Mouse (Mus musculus) hindbrain, embryonic 10.5 days (tissue): ENCODE measurements around the gene Chmp5. TPM values are rescaled to one million over a fixed set of nuclear protein-coding genes. Genes with fewer than 3 reads are reported as not detected.
"Not testable (repeated sequence)": the region's sequence is repeated elsewhere in the genome, so short reads cannot be mapped to it uniquely, and the experiment has no call there.

Experiments
- DNase-seq: peaks from one replicate; pipeline ENCODE4 v3.0.0-alpha.2; 2017; ENCODE audit warnings: low spot score
- H3K27ac ChIP-seq: fragments of 300-500 bp; sonication (generic); 2 replicates; pipeline ENCODE4 v1.5.1; 2016; ENCODE audit warnings: mild to moderate bottlenecking, moderate library complexity
- H3K27me3 ChIP-seq: fragments of 300-500 bp; sonication (generic); 2 replicates; pipeline ENCODE4 v1.6.1; 2016; ENCODE audit warnings: mild to moderate bottlenecking; ENCODE audit not compliant: poor library complexity, insufficient read depth, severe bottlenecking
- H3K36me3 ChIP-seq: fragments of 300-500 bp; sonication (generic); 2 replicates; pipeline ENCODE4 v1.6.1; 2016; ENCODE audit warnings: mild to moderate bottlenecking, moderate library complexity
- H3K4me1 ChIP-seq: fragments of 300-500 bp; sonication (generic); replicated peaks from 2 replicates; pipeline ENCODE4 v1.6.1; 2016; ENCODE audit warnings: mild to moderate bottlenecking
- H3K4me3 ChIP-seq: fragments of 300-500 bp; sonication (generic); 2 replicates; pipeline ENCODE4 v1.5.1; 2016; ENCODE audit warnings: mild to moderate bottlenecking, moderate library complexity
- H3K9me3 ChIP-seq: fragments of 300-500 bp; sonication (generic); 2 replicates; pipeline ENCODE4 v1.6.1; 2016; ENCODE audit warnings: mild to moderate bottlenecking, moderate library complexity
- WGBS: fragments of 180-500 bp; shearing (Covaris S2); methylation state at CpG from one replicate; pipeline ENCODE4 v1.1.7; 2016; 5-methylcytosine and 5-hydroxymethylcytosine counted together
- polyA plus RNA-seq: library from polyadenylated mRNA; unstranded; fragments of >200 nt; fragmentation: Nextera tagmentation; extraction: Ambion mirVana; gene quantifications from 2 replicates; pipeline ENCODE4 v1.2.1, GENCODE M21; 2016

Gene Chmp5
- polyA plus RNA-seq, 1 experiment from 2014 or later: 126 TPM

GRCm38 (mm10) chr4:40923087-40923651, 25.0 kb upstream of the Chmp5 start:
- Histone ChIP-seq H3K9me3 (no peaks in the 10 kb centered on the region), H3K27ac (no peak overlapping the region), H3K36me3 (no peaks in the 10 kb centered on the region), H3K4me1 (no peaks in the 10 kb centered on the region), H3K4me3 (no peak overlapping the region), H3K27me3 (no peaks in the 10 kb centered on the region)
- no peak for DNase-seq
- 85% methylated on average over 6 of the region's 6 CpGs for WGBS

- Histone ChIP-seq H3K27me3 (no peaks in the 10 kb centered on the region), H3K4me1 (no peaks in the 10 kb centered on the region), H3K4me3 (no peak overlapping the region), H3K27ac (no peak overlapping the region), H3K36me3 (no peaks in the 10 kb centered on the region), H3K9me3 (no peaks in the 10 kb centered on the region)
- WGBS: 32% methylated on average over 3 of the region's 3 CpGs
- no peak for DNase-seq
Measured at GRCm38 (mm10) chr4:40925568-40925967, 22.6 kb upstream of the Chmp5 start.

GRCm38 (mm10) chr4:40929046-40929445, 19.2 kb upstream of the Chmp5 start:
- Histone ChIP-seq H3K9me3 (no peaks in the 10 kb centered on the region), H3K36me3 (peaks cover 25% of the 10 kb centered on the region), H3K4me1 (no peaks in the 10 kb centered on the region), H3K27ac (no peak overlapping the region), H3K4me3 (no peak overlapping the region), H3K27me3 (no peaks in the 10 kb centered on the region)
- 80% methylated on average over 7 of the region's 7 CpGs for WGBS
- DNase-seq: no peak

- Histone ChIP-seq H3K4me3 (no peak overlapping the region), H3K27me3 (no peaks in the 10 kb centered on the region), H3K9me3 (no peaks in the 10 kb centered on the region), H3K27ac (no peak overlapping the region), H3K4me1 (no peaks in the 10 kb centered on the region), H3K36me3 (peaks cover 69% of the 10 kb centered on the region)
- 89% methylated on average over 5 of the region's 5 CpGs for WGBS
- DNase-seq: no peak
Measured at GRCm38 (mm10) chr4:40933694-40934093, 14.5 kb upstream of the Chmp5 start.

GRCm38 (mm10) chr4:40934369-40934768, 13.8 kb upstream of the Chmp5 start:
- not testable (repeated sequence) for H3K4me3 ChIP-seq, H3K4me1 ChIP-seq, H3K9me3 ChIP-seq, H3K27ac ChIP-seq, H3K27me3 ChIP-seq, DNase-seq
- WGBS: 94% methylated on average over 3 of the region's 3 CpGs
- H3K36me3 ChIP-seq: peaks cover 75% of the 10 kb centered on the region

GRCm38 (mm10) chr4:40936175-40936839, 11.9 kb upstream of the Chmp5 start:
- 93% methylated on average over 9 of the region's 9 CpGs for WGBS
- Histone ChIP-seq H3K27me3 (no peaks in the 10 kb centered on the region), H3K36me3 (peaks cover 95% of the 10 kb centered on the region), H3K4me3 (no peak overlapping the region), H3K4me1 (no peaks in the 10 kb centered on the region), H3K9me3 (peaks cover 15% of the 10 kb centered on the region), H3K27ac (no peak overlapping the region)
- no peak for DNase-seq

GRCm38 (mm10) chr4:40938793-40939192, 9.4 kb upstream of the Chmp5 start:
- no peaks in the 10 kb centered on the region for H3K4me1 ChIP-seq
- no peaks in the 10 kb centered on the region for H3K27me3 ChIP-seq
- H3K4me3 ChIP-seq: no peak overlapping the region
- WGBS: 94% methylated on average over 5 of the region's 5 CpGs
- H3K27ac ChIP-seq: no peak overlapping the region
- H3K9me3 ChIP-seq: peaks cover 15% of the 10 kb centered on the region
- peaks cover 98% of the 10 kb centered on the region for H3K36me3 ChIP-seq
- no peak for DNase-seq

GRCm38 (mm10) chr4:40943651-40944050, 4.6 kb upstream of the Chmp5 start:
- Histone ChIP-seq H3K9me3 (peaks cover 15% of the 10 kb centered on the region), H3K27ac (no peak overlapping the region), H3K4me1 (peaks cover 12% of the 10 kb centered on the region), H3K4me3 (no peak overlapping the region), H3K36me3 (peaks cover 77% of the 10 kb centered on the region), H3K27me3 (no peaks in the 10 kb centered on the region)
- 98% methylated on average over 5 of the region's 5 CpGs for WGBS
- no peak for DNase-seq

- H3K9me3 ChIP-seq: no peaks in the 10 kb centered on the region
- peaks cover 21% of the 10 kb centered on the region for H3K4me1 ChIP-seq
- H3K27ac ChIP-seq: peak overlapping the region; percentile 93; the same call in 1 of the 2 replicates
- peak overlapping the region; percentile 81 for H3K4me3 ChIP-seq
- DNase-seq: no peak
- H3K36me3 ChIP-seq: peaks cover 65% of the 10 kb centered on the region
- H3K27me3 ChIP-seq: no peaks in the 10 kb centered on the region
- WGBS: 91% methylated on average over 7 of the region's 7 CpGs
Measured at GRCm38 (mm10) chr4:40946516-40947121, 1.6 kb upstream of the Chmp5 start.

GRCm38 (mm10) chr4:40947565-40948159, 545 bp upstream of the Chmp5 start:
- DNase-seq: peak; percentile 12
- under 1% methylated on average over 40 of the region's 40 CpGs for WGBS
- H3K36me3 ChIP-seq: peaks cover 65% of the 10 kb centered on the region
- peak overlapping the region; percentile 81 for H3K4me3 ChIP-seq
- peaks cover 21% of the 10 kb centered on the region for H3K4me1 ChIP-seq
- peak overlapping the region; percentile 93 for H3K27ac ChIP-seq
- H3K9me3 ChIP-seq: no peaks in the 10 kb centered on the region
- no peaks in the 10 kb centered on the region for H3K27me3 ChIP-seq

GRCm38 (mm10) chr4:40953521-40953920, 5.3 kb downstream of the Chmp5 start:
- Histone ChIP-seq H3K27me3 (no peaks in the 10 kb centered on the region), H3K9me3 (no peaks in the 10 kb centered on the region), H3K4me1 (peaks cover 9% of the 10 kb centered on the region), H3K27ac (no peak overlapping the region), H3K4me3 (no peak overlapping the region), H3K36me3 (peaks cover 84% of the 10 kb centered on the region)
- 83% methylated on average over 1 of the region's 1 CpGs for WGBS
- no peak for DNase-seq

GRCm38 (mm10) chr4:40955942-40956341, 7.7 kb downstream of the Chmp5 start:
- no peak overlapping the region for H3K4me3 ChIP-seq
- WGBS: 93% methylated on average over 6 of the region's 6 CpGs
- no peak overlapping the region for H3K27ac ChIP-seq
- H3K36me3 ChIP-seq: peaks cover 97% of the 10 kb centered on the region
- no peaks in the 10 kb centered on the region for H3K4me1 ChIP-seq
- no peak for DNase-seq
- no peaks in the 10 kb centered on the region for H3K9me3 ChIP-seq
- no peaks in the 10 kb centered on the region for H3K27me3 ChIP-seq

- H3K4me3 ChIP-seq: no peak overlapping the region
- H3K4me1 ChIP-seq: no peaks in the 10 kb centered on the region
- WGBS: 89% methylated on average over 3 of the region's 3 CpGs
- no peaks in the 10 kb centered on the region for H3K9me3 ChIP-seq
- no peak for DNase-seq
- no peaks in the 10 kb centered on the region for H3K27me3 ChIP-seq
- H3K27ac ChIP-seq: no peak overlapping the region
- H3K36me3 ChIP-seq: peaks cover 97% of the 10 kb centered on the region
Measured at GRCm38 (mm10) chr4:40963536-40963935, 15.3 kb downstream of the Chmp5 start.
